Mouse (Mus musculus) limb, embryonic 11.5 days (tissue): ENCODE results near the gene Fam185a. TPM values are rescaled to one million over a fixed set of nuclear protein-coding genes. Genes with fewer than 3 reads are reported as not detected.

Experiments
- ATAC-seq: fragments of 200-750 bp; cut with Nextera tagmentation; 2 replicates; pipeline ENCODE4 v1.8.0; 2017; ENCODE audit warnings: low read depth; ENCODE audit not compliant: insufficient number of reproducible peaks, low FRiP score, low TSS enrichment
- DNase-seq: peaks from one replicate; pipeline ENCODE4 v3.0.0-alpha.2; 2015; ENCODE audit warnings: low spot score
- H3K27ac ChIP-seq: fragments of 300-500 bp; sonication (generic); replicated peaks from 2 replicates; pipeline ENCODE4 v1.5.1; 2014; ENCODE audit warnings: low read depth, mild to moderate bottlenecking, low read length
- H3K27me3 ChIP-seq: fragments of 300-500 bp; sonication (generic); 2 replicates; pipeline ENCODE4 v1.6.1; 2014; ENCODE audit warnings: mild to moderate bottlenecking, low read length, mixed read lengths; ENCODE audit not compliant: control insufficient read depth, insufficient read depth
- H3K36me3 ChIP-seq: fragments of 300-500 bp; sonication (generic); 2 replicates; pipeline ENCODE4 v1.6.1; 2014; ENCODE audit warnings: mild to moderate bottlenecking, low read length, moderate library complexity, mixed read lengths; ENCODE audit not compliant: control insufficient read depth, insufficient read depth
- H3K4me1 ChIP-seq: fragments of 300-500 bp; sonication (generic); 2 replicates; pipeline ENCODE4 v1.6.1; 2014; ENCODE audit warnings: low read length, mixed read lengths; ENCODE audit not compliant: control insufficient read depth, insufficient read depth
- H3K4me2 ChIP-seq: fragments of 300-500 bp; sonication (generic); 2 replicates; pipeline ENCODE4 v1.6.1; 2014; ENCODE audit warnings: low read depth, mild to moderate bottlenecking, moderate library complexity; ENCODE audit not compliant: severe bottlenecking
- H3K4me3 ChIP-seq: fragments of 300-500 bp; sonication (generic); 2 replicates; pipeline ENCODE4 v1.5.1; 2014; ENCODE audit warnings: low read depth, low read length
- H3K9ac ChIP-seq: fragments of 300-500 bp; sonication (generic); 2 replicates; pipeline ENCODE4 v1.6.1; 2014; ENCODE audit warnings: mild to moderate bottlenecking, low read length
- H3K9me3 ChIP-seq: fragments of 300-500 bp; sonication (generic); 2 replicates; pipeline ENCODE4 v1.6.1; 2016; ENCODE audit warnings: low read length; ENCODE audit not compliant: control insufficient read depth
- WGBS: fragments of 180-500 bp; shearing (Covaris S2); extraction: QIAGEN DNeasy Blood & Tissue Kit; methylation state at CpG from one replicate; pipeline ENCODE4 v1.1.7; 2014; 5-methylcytosine and 5-hydroxymethylcytosine counted together
- polyA plus RNA-seq: library from polyadenylated mRNA; unstranded; fragments of >200 nt; fragmentation: Nextera tagmentation; extraction: Ambion mirVana; gene quantifications from 2 replicates; pipeline ENCODE4 v1.2.1, GENCODE M21; 2014

Gene Fam185a
- polyA plus RNA-seq, 1 experiment from 2014 or later, result 6.0 TPM

DNA sequence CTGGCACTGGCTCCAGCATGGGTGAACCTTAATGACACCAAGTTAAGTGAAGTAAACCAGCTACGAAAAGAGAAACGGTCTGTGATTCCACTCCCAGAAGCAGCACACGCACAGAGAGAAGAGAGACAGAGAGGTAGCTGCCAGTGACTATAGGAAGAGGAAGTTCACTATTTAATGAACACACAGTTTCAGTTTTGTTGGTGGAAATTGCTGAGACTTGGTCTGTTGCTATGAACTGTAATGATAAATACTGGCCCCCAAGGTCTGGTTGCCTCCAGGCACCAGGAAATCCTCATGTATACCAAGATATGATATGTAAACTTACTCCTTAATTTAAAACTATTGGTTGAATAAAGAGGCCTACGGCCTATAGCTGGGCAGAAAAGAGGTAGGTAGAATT lies 38.3 kb upstream of the Fam185a start:
- no peak overlapping the region for H3K27ac ChIP-seq
- no peak overlapping the region for H3K4me2 ChIP-seq
- WGBS, result 90% methylated on average over 4 of the region's 4 CpGs
- H3K9ac ChIP-seq, result no peak overlapping the region
- DNase-seq (peak; percentile 5), ATAC-seq (no peak)
- H3K4me3 ChIP-seq, result no peak overlapping the region
- no peaks in the 10 kb centered on the region for H3K27me3 ChIP-seq
- no peaks in the 10 kb centered on the region for H3K36me3 ChIP-seq
- H3K4me1 ChIP-seq, result no peaks in the 10 kb centered on the region
- no peaks in the 10 kb centered on the region for H3K9me3 ChIP-seq

GRCm38 (mm10) chr5:21387340-21387739 lies 37.4 kb upstream of the Fam185a start:
- H3K27ac ChIP-seq, result no peak overlapping the region
- ATAC-seq (no peak), DNase-seq (no peak)
- no peaks in the 10 kb centered on the region for H3K36me3 ChIP-seq
- H3K27me3 ChIP-seq, result no peaks in the 10 kb centered on the region
- no peak overlapping the region for H3K9ac ChIP-seq
- no peaks in the 10 kb centered on the region for H3K9me3 ChIP-seq
- no peak overlapping the region for H3K4me3 ChIP-seq
- H3K4me1 ChIP-seq, result no peaks in the 10 kb centered on the region
- no peak overlapping the region for H3K4me2 ChIP-seq

GRCm38 (mm10) chr5:21388855-21389254 lies 35.9 kb upstream of the Fam185a start:
- no peaks in the 10 kb centered on the region for H3K27me3 ChIP-seq
- H3K9me3 ChIP-seq, result no peaks in the 10 kb centered on the region
- DNase-seq, result peak; percentile 12
- H3K9ac ChIP-seq, result no peak overlapping the region
- ATAC-seq, result no peak
- WGBS, result 74% methylated on average over 4 of the region's 4 CpGs
- H3K4me1 ChIP-seq, result no peaks in the 10 kb centered on the region
- H3K36me3 ChIP-seq, result no peaks in the 10 kb centered on the region
- no peak overlapping the region for H3K4me2 ChIP-seq
- no peak overlapping the region for H3K4me3 ChIP-seq
- H3K27ac ChIP-seq, result no peak overlapping the region

DNA sequence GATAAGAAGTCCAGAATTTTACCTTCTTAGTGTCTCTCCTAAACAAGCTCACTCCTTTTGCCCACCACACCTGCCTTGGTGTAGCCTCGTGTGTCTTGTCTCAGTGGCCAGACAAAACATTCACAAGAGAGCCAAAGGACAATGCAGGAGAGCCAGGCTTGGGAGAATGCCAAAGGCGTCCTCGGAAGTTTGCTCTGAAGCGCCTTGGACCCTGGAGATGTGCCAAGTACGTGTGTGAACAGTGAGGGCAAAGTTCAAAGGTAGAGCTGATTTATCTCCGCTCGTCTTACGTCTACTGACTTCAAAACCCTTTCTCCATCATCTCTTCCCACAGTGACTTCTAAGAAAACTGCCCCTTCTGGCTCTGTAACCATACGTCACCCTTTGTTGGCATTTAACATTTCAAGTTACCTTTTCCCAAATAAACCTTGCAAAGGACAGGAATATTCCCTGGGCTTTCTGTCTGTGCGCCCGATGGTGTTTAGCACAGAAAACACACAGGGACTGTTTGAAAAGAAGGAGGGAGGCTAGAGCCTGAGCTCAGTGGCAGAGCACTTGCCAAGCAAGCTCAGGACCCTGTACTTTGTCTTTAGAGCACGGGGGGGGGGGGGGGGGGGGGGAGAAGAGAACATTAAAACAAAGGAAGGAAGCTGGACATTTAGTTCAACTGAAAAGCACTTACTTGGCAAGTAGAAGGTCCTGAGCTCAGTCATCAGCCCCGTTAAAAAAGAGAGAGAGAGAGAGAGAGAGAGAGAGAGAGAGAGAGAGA lies 33.0 kb upstream of the Fam185a start:
- DNase-seq (peak; percentile 17), ATAC-seq (no peak)
- Histone ChIP-seq H3K4me1 (no peaks in the 10 kb centered on the region), H3K27me3 (no peaks in the 10 kb centered on the region), H3K4me2 (no peak overlapping the region), H3K9me3 (no peaks in the 10 kb centered on the region), H3K4me3 (no peak overlapping the region), H3K36me3 (no peaks in the 10 kb centered on the region), H3K27ac (no peak overlapping the region), H3K9ac (no peak overlapping the region)
- 56% methylated on average over 12 of the region's 13 CpGs for WGBS

DNA sequence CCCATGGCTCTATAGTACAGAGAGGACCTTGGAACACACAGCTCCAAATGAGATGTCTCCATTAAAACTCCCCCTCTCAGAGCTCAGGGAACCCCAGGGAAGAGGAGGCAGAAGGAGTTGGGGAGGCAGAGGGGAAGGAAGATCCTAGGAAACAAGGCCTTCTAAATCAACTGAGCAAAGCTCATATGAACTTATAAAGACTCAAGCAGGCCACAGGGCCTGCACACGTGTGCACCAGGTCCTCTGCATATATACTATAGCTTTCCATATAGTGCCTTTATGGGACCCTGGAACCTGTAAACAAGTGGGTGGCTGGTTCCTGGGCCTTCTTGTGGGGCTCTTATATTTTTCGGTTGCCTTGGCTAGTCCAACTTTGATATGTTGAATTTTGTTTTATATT lies 30.2 kb upstream of the Fam185a start:
- no peak overlapping the region for H3K9ac ChIP-seq
- DNase-seq (no peak), ATAC-seq (no peak)
- no peaks in the 10 kb centered on the region for H3K9me3 ChIP-seq
- no peaks in the 10 kb centered on the region for H3K36me3 ChIP-seq
- no peaks in the 10 kb centered on the region for H3K27me3 ChIP-seq
- no peaks in the 10 kb centered on the region for H3K4me1 ChIP-seq
- H3K4me2 ChIP-seq, result no peak overlapping the region
- no peak overlapping the region for H3K27ac ChIP-seq
- WGBS, result 82% methylated on average over 2 of the region's 2 CpGs
- H3K4me3 ChIP-seq, result no peak overlapping the region

- H3K4me3 ChIP-seq, result no peak overlapping the region
- ATAC-seq (no peak), DNase-seq (no peak)
- H3K27me3 ChIP-seq, result no peaks in the 10 kb centered on the region
- H3K9me3 ChIP-seq, result no peaks in the 10 kb centered on the region
- WGBS, result 57% methylated on average over 7 of the region's 7 CpGs
- H3K4me2 ChIP-seq, result no peak overlapping the region
- no peaks in the 10 kb centered on the region for H3K4me1 ChIP-seq
- no peak overlapping the region for H3K27ac ChIP-seq
- H3K9ac ChIP-seq, result no peak overlapping the region
- no peaks in the 10 kb centered on the region for H3K36me3 ChIP-seq
These were observed 29.4 kb upstream of the Fam185a start for GRCm38 (mm10) chr5:21395205-21395840.

GRCm38 (mm10) chr5:21411261-21411666 lies 13.5 kb upstream of the Fam185a start:
- Histone ChIP-seq H3K36me3 (no peaks in the 10 kb centered on the region), H3K9me3 (no peaks in the 10 kb centered on the region; the same call in 1 of the 2 replicates), H3K27me3 (no peaks in the 10 kb centered on the region), H3K4me2 (no peak overlapping the region), H3K27ac (no peak overlapping the region), H3K9ac (no peak overlapping the region), H3K4me3 (no peak overlapping the region), H3K4me1 (no peaks in the 10 kb centered on the region)
- WGBS, result 89% methylated on average over 5 of the region's 5 CpGs
- DNase-seq, result no peak
- no peak for ATAC-seq

GRCm38 (mm10) chr5:21412056-21412455 lies 12.7 kb upstream of the Fam185a start:
- no peak for ATAC-seq
- Histone ChIP-seq H3K4me1 (no peaks in the 10 kb centered on the region), H3K4me3 (no peak overlapping the region), H3K36me3 (no peaks in the 10 kb centered on the region), H3K27me3 (no peaks in the 10 kb centered on the region), H3K27ac (no peak overlapping the region), H3K9me3 (no peaks in the 10 kb centered on the region; the same call in 1 of the 2 replicates), H3K9ac (no peak overlapping the region), H3K4me2 (no peak overlapping the region)
- no peak for DNase-seq
- 85% methylated on average over 5 of the region's 5 CpGs for WGBS
